Mouse (Mus musculus): Measurements from ENCODE around the gene Col6a4. TPM values are rescaled to one million over a fixed set of nuclear protein-coding genes. Genes with fewer than 3 reads are reported as not detected.

Gene Col6a4
- polyA plus RNA-seq (2015; fragmentation: Nextera tagmentation; extraction: Ambion mirVana): 0.81 and 0.93 TPM in 2 replicates

DNA sequence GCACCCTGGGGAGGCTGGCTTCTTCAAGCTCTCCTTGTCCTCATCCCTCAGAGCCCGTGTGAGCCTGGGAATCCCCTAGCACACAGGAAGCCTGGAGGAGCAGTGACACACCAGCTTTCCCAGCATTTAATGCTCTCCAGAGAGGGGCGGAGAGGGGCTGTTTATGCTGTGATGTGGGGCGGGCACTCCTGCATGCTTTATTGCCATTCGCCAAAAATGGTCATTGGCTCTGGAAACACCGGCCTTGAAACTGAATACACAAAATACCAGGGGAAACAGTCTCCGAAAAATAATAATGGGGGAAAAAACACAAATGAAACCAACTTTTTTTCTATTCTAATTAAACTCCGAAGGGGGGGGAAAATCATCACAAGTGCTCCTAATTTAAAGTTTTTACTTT, at the start of gene Col6a4:
Col6a4 (minus strand) TSS at position 101 of the 400 bp plus-strand sequence.
- Histone ChIP-seq H3K36me3 (ENCODE audit: insufficient read depth, low read length) (no peaks in the 10 kb centered on the region), H3K4me1 (ENCODE audit: insufficient read depth, low read depth, low read length) (no peaks in the 10 kb centered on the region), H3K9ac (replicated peaks; ENCODE audit: low read depth) (no peak within 1 kb of the TSS), H3K4me2 (replicated peaks; ENCODE audit: low read depth, low read length) (no peak within 1 kb of the TSS), H3K27ac (ENCODE audit: low read length) (no peak within 1 kb of the TSS), H3K9me3 (ENCODE audit: low read length) (no peaks in the 10 kb centered on the region), H3K27me3 (replicated peaks; ENCODE audit: insufficient read depth, low read length) (no peaks in the 10 kb centered on the region), H3K4me3 (ENCODE audit: low read depth, low read length) (no peak within 1 kb of the TSS)
- TF ChIP-seq EP300 (IDR thresholded peaks at IDR 0.05) (no peak), CTCF (IDR thresholded peaks at IDR 0.05) (no peak)
- DNase-seq (ENCODE audit: low spot score) (no peak), ATAC-seq (no peak)
- 47% methylated on average over 7 of the region's 7 CpGs for WGBS

DNA sequence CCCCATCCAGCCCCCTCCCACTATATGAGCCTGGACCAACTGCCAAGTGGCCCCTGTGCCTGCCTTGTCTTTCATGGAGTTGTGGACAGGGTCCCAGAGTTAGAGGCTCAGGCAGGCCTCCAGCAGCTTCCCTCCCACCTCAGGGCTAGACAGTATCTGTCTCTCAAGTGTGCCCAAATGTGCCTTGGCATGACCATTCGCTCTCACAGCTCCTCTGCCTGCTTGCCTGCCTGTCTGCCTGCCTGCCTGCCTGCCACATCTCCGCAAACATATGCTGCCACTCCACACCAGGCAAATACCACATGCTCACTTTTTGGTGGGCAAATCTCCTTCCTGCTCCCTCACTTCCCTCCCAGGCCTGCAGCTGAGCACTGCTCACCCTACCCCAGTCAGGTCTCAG, 49.0 kb upstream of the Col6a4 start:
- Histone ChIP-seq H3K27ac (ENCODE audit: low read length) (no peak overlapping the region), H3K4me1 (ENCODE audit: insufficient read depth, low read depth, low read length) (no peaks in the 10 kb centered on the region; the same call in 1 of the 2 replicates), H3K9ac (replicated peaks; ENCODE audit: low read depth) (no peak overlapping the region), H3K4me2 (replicated peaks; ENCODE audit: low read depth, low read length) (no peak overlapping the region), H3K27me3 (replicated peaks; ENCODE audit: insufficient read depth, low read length) (peaks cover 18% of the 10 kb centered on the region), H3K9me3 (ENCODE audit: low read length) (no peaks in the 10 kb centered on the region), H3K4me3 (ENCODE audit: low read depth, low read length) (no peak overlapping the region), H3K36me3 (ENCODE audit: insufficient read depth, low read length) (no peaks in the 10 kb centered on the region)
- TF ChIP-seq EP300 (IDR thresholded peaks at IDR 0.05) (no peak), CTCF (IDR thresholded peaks at IDR 0.05) (no peak)
- WGBS: 65% methylated on average over 2 of the region's 2 CpGs
- ATAC-seq (no peak), DNase-seq (ENCODE audit: low spot score) (no peak)

DNA sequence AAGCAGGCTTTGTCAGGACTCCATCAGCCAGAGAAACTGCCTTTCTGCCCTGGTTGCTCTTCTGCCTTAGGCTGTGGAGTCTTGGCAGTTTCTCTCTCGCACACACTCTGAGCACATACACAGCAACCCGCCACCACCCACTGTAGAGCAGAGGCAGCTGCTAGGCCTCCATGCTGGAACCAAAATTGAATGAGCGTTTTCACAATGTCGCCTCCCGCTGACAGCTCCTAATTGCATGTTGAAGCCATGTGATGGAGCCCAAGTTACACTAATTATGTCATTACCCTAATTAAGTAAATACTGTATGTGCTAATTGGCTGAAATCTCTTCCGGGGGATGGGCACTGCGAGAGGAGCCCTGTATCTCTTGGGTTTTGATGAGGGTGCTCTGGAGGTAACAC, 47.6 kb upstream of the Col6a4 start:
- Histone ChIP-seq H3K9ac (replicated peaks; ENCODE audit: low read depth) (no peak overlapping the region), H3K4me2 (replicated peaks; ENCODE audit: low read depth, low read length) (no peak overlapping the region), H3K27ac (ENCODE audit: low read length) (no peak overlapping the region), H3K36me3 (ENCODE audit: insufficient read depth, low read length) (no peaks in the 10 kb centered on the region), H3K27me3 (replicated peaks; ENCODE audit: insufficient read depth, low read length) (peaks cover 8% of the 10 kb centered on the region), H3K4me1 (ENCODE audit: insufficient read depth, low read depth, low read length) (no peaks in the 10 kb centered on the region; the same call in 1 of the 2 replicates), H3K4me3 (ENCODE audit: low read depth, low read length) (no peak overlapping the region), H3K9me3 (ENCODE audit: low read length) (no peaks in the 10 kb centered on the region)
- TF ChIP-seq EP300 (IDR thresholded peaks at IDR 0.05): no peak
- no peak for TF ChIP-seq CTCF (IDR thresholded peaks at IDR 0.05)
- DNase-seq (ENCODE audit: low spot score): no peak
- ATAC-seq: no peak
- WGBS: 82% methylated on average over 7 of the region's 7 CpGs

DNA sequence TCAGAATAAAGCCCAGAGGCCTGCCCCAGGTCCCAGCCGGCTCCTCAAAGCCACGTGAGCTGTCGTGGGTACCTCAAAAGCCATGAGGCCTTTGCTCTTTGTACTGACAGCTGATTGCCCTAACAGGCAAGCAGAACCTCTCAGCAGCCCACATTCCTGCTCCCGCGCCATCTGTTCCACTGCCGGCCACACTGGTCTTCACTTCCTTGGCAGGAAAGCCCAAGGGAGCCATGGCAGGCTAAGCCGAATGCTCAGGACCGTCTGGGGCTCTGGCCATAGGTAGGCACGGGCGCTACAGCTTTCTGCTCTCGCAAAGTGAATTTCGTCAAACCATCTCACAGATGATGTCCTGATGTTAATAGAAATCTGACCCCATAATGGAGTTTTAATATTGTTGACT, 45.4 kb upstream of the Col6a4 start:
- Histone ChIP-seq H3K27ac (ENCODE audit: low read length) (no peak overlapping the region), H3K36me3 (ENCODE audit: insufficient read depth, low read length) (no peaks in the 10 kb centered on the region), H3K4me3 (ENCODE audit: low read depth, low read length) (no peak overlapping the region), H3K27me3 (replicated peaks; ENCODE audit: insufficient read depth, low read length) (no peaks in the 10 kb centered on the region), H3K4me1 (ENCODE audit: insufficient read depth, low read depth, low read length) (no peaks in the 10 kb centered on the region), H3K9me3 (ENCODE audit: low read length) (no peaks in the 10 kb centered on the region), H3K4me2 (replicated peaks; ENCODE audit: low read depth, low read length) (no peak overlapping the region), H3K9ac (replicated peaks; ENCODE audit: low read depth) (no peak overlapping the region)
- TF ChIP-seq EP300 (IDR thresholded peaks at IDR 0.05) (no peak), CTCF (IDR thresholded peaks at IDR 0.05) (no peak)
- WGBS: 79% methylated on average over 12 of the region's 12 CpGs
- ATAC-seq (no peak), DNase-seq (ENCODE audit: low spot score) (no peak)

DNA sequence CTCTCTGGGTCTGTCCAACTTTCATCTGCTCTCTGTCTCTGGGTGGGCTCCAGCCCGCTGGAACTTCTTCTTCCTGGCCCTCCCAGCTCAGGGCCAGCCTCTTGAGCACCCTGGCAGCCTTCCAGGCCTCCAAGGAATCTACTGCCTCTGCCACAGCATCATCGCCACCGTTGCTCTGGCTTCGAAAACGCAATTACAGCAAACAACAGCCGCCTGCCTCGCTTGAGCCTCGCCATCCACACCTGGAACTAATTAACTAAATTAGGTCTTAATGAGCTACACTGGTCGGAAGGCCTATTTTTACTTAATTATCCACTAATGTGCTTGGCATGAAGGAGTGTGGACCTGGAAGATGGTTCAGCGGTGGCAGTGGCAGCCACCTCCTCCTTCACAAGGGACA, 43.2 kb upstream of the Col6a4 start:
- ATAC-seq: no peak

DNA sequence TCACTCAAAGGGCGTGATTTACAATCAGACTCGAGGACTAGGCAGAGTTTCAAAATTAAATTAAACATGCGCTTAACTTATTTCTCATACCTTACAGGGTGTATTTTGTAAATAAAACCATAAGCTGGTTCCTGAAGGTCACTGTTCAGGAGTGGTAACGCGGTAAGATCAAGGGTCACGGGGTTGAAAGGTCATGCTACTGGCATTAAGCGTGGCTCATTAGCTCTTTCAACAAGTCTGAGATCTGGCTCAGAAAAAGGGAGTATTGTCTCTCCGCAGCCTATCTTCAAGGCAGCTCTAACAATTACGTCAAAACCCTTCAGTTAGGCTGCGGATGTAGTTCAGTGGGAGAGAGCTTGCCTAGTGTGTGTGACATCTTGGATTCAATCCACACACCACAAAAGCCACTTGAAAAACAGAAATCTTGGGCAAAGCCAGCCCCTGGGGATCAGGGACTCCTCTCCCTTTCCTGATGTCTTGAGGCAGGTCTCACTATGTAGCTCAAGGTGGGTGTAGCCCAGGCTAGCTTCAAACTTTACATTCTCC, 41.2 kb upstream of the Col6a4 start:
- Histone ChIP-seq H3K36me3 (ENCODE audit: insufficient read depth, low read length) (no peaks in the 10 kb centered on the region), H3K27ac (ENCODE audit: low read length) (no peak overlapping the region), H3K9ac (replicated peaks; ENCODE audit: low read depth) (no peak overlapping the region), H3K4me2 (replicated peaks; ENCODE audit: low read depth, low read length) (no peak overlapping the region), H3K27me3 (replicated peaks; ENCODE audit: insufficient read depth, low read length) (no peaks in the 10 kb centered on the region), H3K4me3 (ENCODE audit: low read depth, low read length) (no peak overlapping the region), H3K4me1 (ENCODE audit: insufficient read depth, low read depth, low read length) (no peaks in the 10 kb centered on the region), H3K9me3 (ENCODE audit: low read length) (no peaks in the 10 kb centered on the region)
- ATAC-seq (no peak), DNase-seq (ENCODE audit: low spot score) (no peak)
- 58% methylated on average over 10 of the region's 10 CpGs for WGBS
- no peak for TF ChIP-seq EP300 (IDR thresholded peaks at IDR 0.05)
- TF ChIP-seq CTCF (IDR thresholded peaks at IDR 0.05): no peak

More for the DNA sequence above, 43.2 kb upstream of the Col6a4 start:
- H3K27ac ChIP-seq (ENCODE audit: low read length): no peak overlapping the region
- no peak for DNase-seq (ENCODE audit: low spot score)
- H3K36me3 ChIP-seq (ENCODE audit: insufficient read depth, low read length): no peaks in the 10 kb centered on the region
- TF ChIP-seq CTCF (IDR thresholded peaks at IDR 0.05) (no peak), EP300 (IDR thresholded peaks at IDR 0.05) (no peak)
- no peaks in the 10 kb centered on the region for H3K27me3 ChIP-seq (replicated peaks; ENCODE audit: insufficient read depth, low read length)
- no peak overlapping the region for H3K4me2 ChIP-seq (replicated peaks; ENCODE audit: low read depth, low read length)
- H3K4me3 ChIP-seq (ENCODE audit: low read depth, low read length): no peak overlapping the region
- WGBS: 47% methylated on average over 10 of the region's 10 CpGs
- no peaks in the 10 kb centered on the region for H3K4me1 ChIP-seq (ENCODE audit: insufficient read depth, low read depth, low read length)
- H3K9ac ChIP-seq (replicated peaks; ENCODE audit: low read depth): no peak overlapping the region
- no peaks in the 10 kb centered on the region for H3K9me3 ChIP-seq (ENCODE audit: low read length)

DNA sequence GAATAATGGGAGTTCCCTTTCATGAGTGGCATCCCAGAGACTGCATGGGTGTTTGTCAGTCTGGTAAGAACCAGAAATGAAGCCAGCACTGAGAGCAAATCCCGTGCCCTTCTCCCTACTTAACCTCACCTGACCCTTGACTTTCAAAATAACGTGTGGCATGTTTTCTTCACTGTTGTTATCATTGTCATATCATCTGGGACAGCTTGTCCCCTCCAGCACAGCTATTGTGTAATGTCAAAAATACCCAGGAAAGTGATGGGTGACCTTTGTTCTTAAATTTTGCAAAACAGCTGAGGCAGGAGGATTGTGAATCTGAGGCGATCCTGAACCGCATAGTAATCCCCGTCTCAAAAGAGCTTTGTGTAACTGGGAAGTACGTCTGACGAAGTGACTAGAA, 33.7 kb upstream of the Col6a4 start:
- Histone ChIP-seq H3K4me3 (ENCODE audit: low read depth, low read length) (no peak overlapping the region), H3K27ac (ENCODE audit: low read length) (no peak overlapping the region), H3K9ac (replicated peaks; ENCODE audit: low read depth) (no peak overlapping the region), H3K9me3 (ENCODE audit: low read length) (no peaks in the 10 kb centered on the region), H3K27me3 (replicated peaks; ENCODE audit: insufficient read depth, low read length) (no peaks in the 10 kb centered on the region), H3K4me2 (replicated peaks; ENCODE audit: low read depth, low read length) (no peak overlapping the region), H3K36me3 (ENCODE audit: insufficient read depth, low read length) (no peaks in the 10 kb centered on the region), H3K4me1 (ENCODE audit: insufficient read depth, low read depth, low read length) (no peaks in the 10 kb centered on the region)
- DNase-seq (ENCODE audit: low spot score) (no peak), ATAC-seq (no peak)
- WGBS: 73% methylated on average over 7 of the region's 7 CpGs
- TF ChIP-seq CTCF (IDR thresholded peaks at IDR 0.05) (no peak), EP300 (IDR thresholded peaks at IDR 0.05) (no peak)

Measured in lung, postnatal 0 days (tissue).